Mouse (Mus musculus): Measurements from ENCODE around the gene Txnrd3.

Txnrd3 gene

GRCm38 (mm10) chr6:89655011-89655410, 11.2 kb downstream of the Txnrd3 start:
- DNase-seq (ENCODE audit: low spot score in 2 of 2), result no peak

- DNase-seq (ENCODE audit: low spot score in 2 of 2), result no peak
These were observed 14.6 kb downstream of the Txnrd3 start for GRCm38 (mm10) chr6:89658342-89658741.

GRCm38 (mm10) chr6:89658931-89659330, 15.1 kb downstream of the Txnrd3 start:
- no peak for DNase-seq (ENCODE audit: low spot score in 2 of 2)

- DNase-seq (ENCODE audit: low spot score in 2 of 2), result no peak
These were observed 16.1 kb downstream of the Txnrd3 start for GRCm38 (mm10) chr6:89659692-89660423.

- DNase-seq (ENCODE audit: low spot score in 2 of 2), result no peak
These were observed 16.7 kb downstream of the Txnrd3 start for GRCm38 (mm10) chr6:89660490-89660889.

GRCm38 (mm10) chr6:89662521-89662920, 18.7 kb downstream of the Txnrd3 start:
- DNase-seq (ENCODE audit: low spot score in 2 of 2), result no peak

GRCm38 (mm10) chr6:89665155-89665554, 21.4 kb downstream of the Txnrd3 start:
- DNase-seq (ENCODE audit: low spot score in 2 of 2), result no peak

- DNase-seq (ENCODE audit: low spot score in 2 of 2), result no peak
These were observed 21.9 kb downstream of the Txnrd3 start for GRCm38 (mm10) chr6:89665667-89666066.

- DNase-seq (ENCODE audit: low spot score in 2 of 2), result no peak
These were observed 23.2 kb downstream of the Txnrd3 start for GRCm38 (mm10) chr6:89666976-89667375.

- no peak for DNase-seq (ENCODE audit: low spot score in 2 of 2)
These were observed 25.8 kb downstream of the Txnrd3 start for GRCm38 (mm10) chr6:89669556-89669955.

GRCm38 (mm10) chr6:89671431-89671830, 27.6 kb downstream of the Txnrd3 start:
- no peak for DNase-seq (ENCODE audit: low spot score in 2 of 2)

- DNase-seq (ENCODE audit: low spot score in 2 of 2), result no peak
These were observed 28.9 kb downstream of the Txnrd3 start for GRCm38 (mm10) chr6:89672641-89673040.

GRCm38 (mm10) chr6:89673135-89673780, 29.5 kb downstream of the Txnrd3 start:
- DNase-seq (ENCODE audit: low spot score in 2 of 2), result no peak

GRCm38 (mm10) chr6:89678522-89678921, 34.7 kb downstream of the Txnrd3 start:
- no peak for DNase-seq (ENCODE audit: low spot score in 2 of 2)

GRCm38 (mm10) chr6:89679291-89679835, 35.6 kb downstream of the Txnrd3 start:
- peak; percentile 23 to 49 for DNase-seq (ENCODE audit: low spot score in 2 of 2)

GRCm38 (mm10) chr6:89680155-89680554, 36.4 kb downstream of the Txnrd3 start:
- peak; percentile 48 to 84 for DNase-seq (ENCODE audit: low spot score in 2 of 2)

GRCm38 (mm10) chr6:89684231-89684630, 40.4 kb downstream of the Txnrd3 start:
- DNase-seq (ENCODE audit: low spot score in 2 of 2), result no peak

GRCm38 (mm10) chr6:89687100-89687499, 43.3 kb downstream of the Txnrd3 start:
- no peak for DNase-seq (ENCODE audit: low spot score in 2 of 2)

GRCm38 (mm10) chr6:89706624-89707023, 62.8 kb downstream of the Txnrd3 start:
- DNase-seq (ENCODE audit: low spot score in 2 of 2), result no peak

GRCm38 (mm10) chr6:89707240-89707639, 63.5 kb downstream of the Txnrd3 start, which contains the start of gene Vmn1r40:
Gene Vmn1r40, plus strand, starts transcription at chr6:89707540.
- no peak for DNase-seq (ENCODE audit: low spot score in 2 of 2)

GRCm38 (mm10) chr6:89718051-89718450, 74.3 kb downstream of the Txnrd3 start:
- DNase-seq (ENCODE audit: low spot score in 2 of 2), result no peak
